Mouse (Mus musculus) mouse trophoblast stem cell (cell line): Measurements from ENCODE around the gene Emc7.

Experiments
- in situ Hi-C, 2 experiments: fragments of 300-500 bp; cut with MseI, MboI; formaldehyde crosslinking; loops; 2 replicates in 1 of 2; 3 replicates in 1 of 2; pipeline ENCODE4 v1.15.1; 2025

The Emc7 gene

GRCm38 (mm10) chr2:112476554-112476953 is 21.8 kb downstream of the Emc7 start:
- in situ Hi-C loops = no loop called here

DNA sequence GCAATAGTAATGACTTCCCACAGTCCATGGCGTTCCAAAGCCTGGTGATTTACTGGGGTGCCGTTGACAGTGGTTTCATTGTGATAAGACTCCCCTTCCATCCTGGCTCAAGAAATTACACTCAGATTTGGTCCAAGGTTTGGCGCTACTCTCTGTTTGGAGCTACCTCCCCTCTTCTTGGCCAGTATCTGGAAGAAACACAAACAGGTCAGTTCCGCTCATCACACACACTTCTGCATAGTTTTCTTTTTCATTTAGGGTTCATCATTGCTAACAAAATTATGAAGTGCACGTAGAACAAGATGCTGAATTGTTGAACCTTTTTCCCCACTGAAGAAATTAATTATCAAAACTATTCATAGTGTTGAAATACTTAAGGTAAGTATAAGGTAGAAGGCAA is 25.9 kb downstream of the Emc7 start, which contains the start of gene Chrm5:
Chrm5 (minus strand) TSS at position 101 of the 400 bp plus-strand sequence.
- in situ Hi-C loops = loop anchor here in 1 of 2 experiments (10.0 kb wide), 1 partner anchor 106 kb away; the partner anchor contains the start of gene Katnbl1

DNA sequence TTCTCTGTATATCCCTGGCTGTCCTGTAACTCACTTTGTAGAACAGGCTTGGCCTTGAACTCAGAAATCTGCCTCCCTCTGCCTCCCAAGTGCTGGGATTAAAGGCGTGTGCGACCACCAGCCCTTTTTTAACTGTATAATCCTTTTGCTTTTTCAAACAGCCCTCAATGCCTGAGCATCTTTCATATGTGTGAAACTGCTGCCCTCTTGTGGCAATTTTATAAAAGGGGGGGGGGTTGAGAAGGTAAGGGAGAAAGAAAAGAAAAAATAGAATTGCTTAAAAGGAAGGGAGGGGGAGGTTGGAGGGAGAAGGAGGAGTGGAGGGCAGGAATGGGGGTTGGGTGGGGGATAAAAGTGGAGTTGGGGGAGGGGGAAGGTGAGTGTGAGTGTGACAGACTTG is 26.8 kb downstream of the Emc7 start:
- in situ Hi-C loops = loop anchor here in 1 of 2 experiments (10.0 kb wide), 1 partner anchor 107 kb away; the partner anchor contains the start of gene Katnbl1

GRCm38 (mm10) chr2:112482533-112483333 is 27.9 kb downstream of the Emc7 start:
- in situ Hi-C loops = loop anchor here in 1 of 2 experiments (10.0 kb wide), 1 partner anchor 108 kb away; the partner anchor contains the start of gene Katnbl1

DNA sequence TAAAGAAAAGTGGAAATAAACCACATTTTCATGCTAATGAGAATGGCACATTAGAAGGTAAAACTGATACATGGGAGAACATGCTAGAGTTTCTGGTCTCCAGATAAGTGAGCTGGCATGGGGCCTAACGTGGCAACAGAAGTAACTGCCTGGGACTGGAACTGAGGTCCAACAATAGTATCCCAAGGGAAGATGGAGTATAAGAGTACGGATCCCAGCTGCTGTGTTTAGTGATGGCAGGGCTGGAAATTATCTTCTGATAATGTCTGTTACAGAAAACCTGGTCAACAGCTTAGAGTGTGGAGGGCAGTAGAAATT is 28.5 kb downstream of the Emc7 start:
- in situ Hi-C loops = loop anchor here in 1 of 2 experiments (10.0 kb wide), 1 partner anchor 108 kb away; the partner anchor contains the start of gene Katnbl1

DNA sequence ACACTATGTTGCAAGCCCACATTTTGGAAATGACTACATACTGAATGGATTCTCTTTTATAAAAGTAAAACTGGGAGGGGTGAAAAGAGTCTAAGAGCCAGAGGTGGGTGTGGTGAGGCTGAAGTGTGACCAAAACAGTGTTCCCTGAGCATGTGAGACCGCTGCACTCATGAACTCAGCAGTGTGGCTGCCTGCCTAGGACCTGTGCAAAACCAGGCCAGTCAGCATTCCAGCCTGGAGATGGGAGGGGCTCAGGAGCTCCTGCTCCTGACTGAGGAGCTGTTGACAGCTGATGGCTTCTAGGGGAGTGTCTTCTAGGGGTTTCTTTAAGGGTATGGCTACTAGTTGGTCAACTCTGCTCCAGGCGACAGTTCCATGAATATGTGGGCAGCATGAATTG is 30.1 kb downstream of the Emc7 start:
- in situ Hi-C loops = loop anchor here in 1 of 2 experiments (10.0 kb wide), 1 partner anchor 110 kb away; the partner anchor contains the start of gene Katnbl1

DNA sequence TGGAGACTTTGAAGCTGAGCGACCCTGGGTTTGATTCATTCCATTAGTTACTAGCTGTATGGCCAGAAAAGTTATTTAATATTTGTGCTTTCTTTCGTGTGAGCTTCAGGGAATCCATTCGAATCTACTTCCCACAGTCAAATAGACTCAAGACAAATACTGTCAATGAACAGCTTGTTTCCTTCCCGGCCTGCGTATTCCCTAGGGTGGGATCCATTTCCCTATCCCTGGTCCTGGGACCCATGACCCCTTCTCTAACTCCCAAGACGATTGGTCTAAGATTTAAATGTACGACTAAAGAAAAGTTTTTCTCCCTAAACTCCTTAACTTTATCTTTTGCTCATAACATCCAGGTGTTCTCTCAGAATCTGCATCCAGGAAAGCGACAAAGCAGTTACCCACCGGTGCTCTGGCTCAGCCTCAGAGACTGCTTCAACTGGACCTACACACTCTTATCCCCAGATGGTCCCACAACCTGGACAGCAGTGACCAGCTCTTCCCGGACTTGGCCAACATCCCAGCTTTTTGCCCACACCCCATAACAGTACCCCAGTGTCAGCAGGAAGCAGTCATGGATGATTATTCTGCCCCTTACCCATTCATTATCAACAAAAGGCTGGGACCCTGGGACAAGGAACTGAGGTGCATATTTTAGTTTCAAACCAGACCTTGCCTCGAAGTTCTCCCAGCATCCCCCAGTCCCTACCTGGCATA is 35.8 kb downstream of the Emc7 start:
- in situ Hi-C loops = no loop called here

- in situ Hi-C loops = no loop called here
Measured at GRCm38 (mm10) chr2:112491629-112492028, 36.8 kb downstream of the Emc7 start.

DNA sequence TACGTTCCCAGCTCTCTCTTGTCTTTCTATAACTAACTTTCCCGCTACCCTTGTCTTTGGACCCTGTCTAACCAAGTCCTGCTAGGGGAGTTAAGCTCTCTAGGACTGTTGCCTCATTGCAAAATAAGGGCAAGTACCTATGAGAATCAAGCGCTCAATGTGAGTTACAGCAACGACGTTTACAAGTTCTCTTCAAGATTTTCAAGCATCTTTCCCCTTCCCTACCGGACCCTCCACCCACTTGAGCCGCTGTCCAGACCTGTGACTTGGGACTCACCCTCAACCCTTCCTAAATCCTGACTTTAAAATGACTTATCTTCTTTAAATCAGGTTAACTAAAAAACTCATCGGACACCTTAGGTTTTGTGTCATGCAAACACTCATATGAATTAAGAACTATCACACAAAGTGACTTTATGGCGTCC is 37.6 kb downstream of the Emc7 start:
- in situ Hi-C loops = no loop called here

GRCm38 (mm10) chr2:112492856-112493538 is 38.2 kb downstream of the Emc7 start, which contains the start of gene Aven:
Gene Aven (plus strand): TSS chr2:112492964.
- in situ Hi-C loops = no loop called here

DNA sequence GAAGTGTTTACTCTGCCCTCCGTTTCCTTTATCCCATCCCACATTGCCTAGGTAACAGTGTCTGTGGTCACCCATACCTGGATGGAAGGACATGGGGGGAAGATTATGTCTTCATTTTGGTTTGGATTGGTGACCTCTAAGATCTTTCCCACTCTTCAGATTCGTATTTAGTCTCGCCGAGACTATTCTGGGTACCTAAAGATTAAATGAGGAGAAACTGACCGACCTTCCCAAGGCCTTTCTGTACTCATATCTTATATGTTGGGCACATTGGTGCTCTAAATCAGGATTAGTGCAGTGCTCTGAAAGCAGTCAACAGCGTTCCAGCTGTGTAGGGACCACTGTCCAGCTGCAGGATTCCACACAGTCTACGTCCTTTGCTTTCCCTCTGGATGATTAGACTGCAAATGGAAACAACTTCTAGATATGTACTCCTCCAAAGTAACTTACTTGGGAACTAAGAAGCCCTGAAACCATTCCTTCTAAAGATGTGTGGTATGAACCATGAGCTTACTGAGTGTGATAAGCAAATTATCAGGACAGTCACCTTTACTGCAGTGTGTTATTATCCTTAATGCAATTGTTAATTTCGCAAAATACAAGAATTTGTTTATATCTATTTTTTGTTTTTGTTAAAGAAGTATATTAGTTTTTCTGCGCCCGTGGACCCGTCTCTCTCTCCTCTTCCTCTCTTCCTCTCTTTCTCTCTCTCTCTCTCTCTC is 38.9 kb downstream of the Emc7 start:
- in situ Hi-C loops = no loop called here

- in situ Hi-C loops = no loop called here
Measured at GRCm38 (mm10) chr2:112497851-112498250, 43.1 kb downstream of the Emc7 start.

DNA sequence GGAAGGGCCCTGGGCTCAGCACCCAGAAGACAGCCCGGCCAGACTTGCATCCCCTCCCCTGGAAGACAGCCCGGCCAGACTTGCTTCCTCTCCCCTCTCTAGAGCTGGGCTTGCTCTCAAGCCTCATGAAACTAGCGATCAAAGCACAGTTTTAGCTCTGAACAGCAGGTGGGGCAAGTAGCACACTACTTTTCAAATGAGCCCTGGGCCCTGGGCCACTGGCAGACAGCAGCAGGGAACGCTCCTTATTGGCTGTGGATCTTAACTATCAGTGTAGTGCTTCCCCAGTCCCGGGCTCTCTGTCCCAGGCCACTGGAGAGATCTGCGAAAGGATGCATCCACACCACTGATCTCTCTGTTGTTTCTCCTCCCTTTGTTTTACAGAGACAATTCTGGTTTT is 46.4 kb downstream of the Emc7 start:
- in situ Hi-C loops = no loop called here

GRCm38 (mm10) chr2:112503978-112504377 is 49.2 kb downstream of the Emc7 start:
- in situ Hi-C loops = no loop called here

GRCm38 (mm10) chr2:112506841-112507435 is 52.1 kb downstream of the Emc7 start:
- in situ Hi-C loops = no loop called here

DNA sequence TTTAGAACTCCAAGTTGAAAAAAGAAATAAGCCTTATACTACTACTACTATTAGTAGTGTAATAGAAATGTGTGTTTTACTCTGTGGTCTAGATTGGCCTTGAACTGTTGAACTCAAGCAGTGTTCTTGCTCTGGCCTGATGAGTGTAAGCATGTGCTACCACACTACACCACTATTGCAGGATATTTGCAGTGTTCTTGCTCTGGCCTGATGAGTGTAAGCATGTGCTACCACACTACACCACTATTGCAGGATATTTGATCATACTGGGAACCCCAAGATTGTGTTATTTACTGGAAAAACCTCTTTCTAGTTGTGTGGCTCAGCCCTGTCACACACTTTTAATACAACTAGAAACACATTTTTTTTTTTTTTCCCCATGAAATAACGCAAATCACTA is 52.6 kb downstream of the Emc7 start:
- in situ Hi-C loops = no loop called here

DNA sequence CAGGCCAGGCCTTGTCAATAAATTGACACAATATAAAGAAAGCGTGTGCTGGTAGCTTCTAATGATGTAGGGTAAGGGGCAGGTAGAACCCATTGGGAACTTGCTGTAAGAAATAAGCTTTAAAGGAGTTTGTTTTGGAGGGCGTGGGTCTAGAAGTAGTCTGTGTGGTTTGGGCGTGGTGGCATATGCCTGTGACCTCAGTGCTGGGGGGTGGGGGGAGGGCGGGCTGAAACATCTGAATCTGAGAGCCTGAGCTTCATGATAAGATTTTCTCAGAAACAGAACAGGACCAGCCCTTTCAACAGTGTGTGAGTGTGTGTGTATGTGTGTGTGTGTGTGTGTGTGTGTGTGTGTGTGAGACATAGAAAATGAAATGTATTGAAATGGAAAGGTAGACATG is 55.3 kb downstream of the Emc7 start:
- in situ Hi-C loops = loop anchor here in 1 of 2 experiments (10.0 kb wide), 1 partner anchor 255 kb away; no protein-coding TSS in a partner anchor

DNA sequence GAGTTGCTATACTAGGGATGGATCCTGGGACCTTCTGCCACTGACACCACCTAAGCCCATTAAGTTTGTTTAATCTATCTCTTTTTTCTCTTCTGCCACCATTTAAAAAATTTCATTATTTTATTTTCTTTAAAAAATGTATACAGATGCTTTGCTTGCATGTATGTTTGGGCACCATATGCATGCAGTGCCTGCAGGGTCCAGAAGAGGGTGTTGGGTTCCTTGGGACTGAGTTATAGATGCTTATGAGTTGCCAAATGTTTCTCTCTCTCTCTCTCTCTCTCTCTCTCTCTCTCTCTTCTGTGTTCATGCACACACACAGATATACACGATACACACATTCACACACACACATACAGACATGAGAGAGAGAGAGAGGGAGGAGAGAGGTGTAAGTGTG is 58.2 kb downstream of the Emc7 start:
- in situ Hi-C loops = loop anchor here in 1 of 2 experiments (10.0 kb wide), 1 partner anchor 252 kb away; no protein-coding TSS in a partner anchor

- in situ Hi-C loops = loop anchor here in 1 of 2 experiments (10.0 kb wide), 1 partner anchor 248 kb away; no protein-coding TSS in a partner anchor
Measured at GRCm38 (mm10) chr2:112516728-112517127, 61.9 kb downstream of the Emc7 start.

DNA sequence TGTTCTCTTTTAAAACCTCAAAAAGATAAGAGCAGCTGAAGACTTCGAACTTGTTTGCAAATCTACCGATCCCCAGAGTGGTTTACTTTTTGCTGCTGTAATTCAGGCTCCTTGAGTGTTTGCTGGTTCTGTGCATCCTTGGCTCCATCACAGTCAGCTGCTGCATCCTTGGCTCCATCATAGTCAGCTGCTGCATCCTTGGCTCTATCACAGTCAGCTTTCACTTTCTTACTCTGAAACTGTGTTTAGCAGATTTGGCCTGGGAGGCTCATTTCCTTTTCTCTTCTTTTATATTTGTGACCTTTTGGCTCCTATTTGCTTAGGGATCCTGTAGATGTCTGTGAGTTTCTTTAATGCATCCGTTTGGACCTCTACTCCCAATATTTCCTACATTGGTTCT is 62.4 kb downstream of the Emc7 start:
- in situ Hi-C loops = loop anchor here in 1 of 2 experiments (10.0 kb wide), 1 partner anchor 248 kb away; no protein-coding TSS in a partner anchor
